Mouse (Mus musculus): ENCODE data around the gene Txnip.
A peak's percentile ranks its signal among the peaks of the same experiment; 100 is the strongest.

- TF ChIP-seq CTCF (IDR thresholded peaks at IDR 0.05) (no peak), EP300 (IDR thresholded peaks at IDR 0.05) (peak; percentile 100)
These were observed 2.6 kb upstream of the Txnip start for GRCm38 (mm10) chr3:96555041-96555596.
